Mouse (Mus musculus) brain, adult 2 months (tissue): ENCODE results near the gene Gdpd3.

Experiments used
- DNase-seq: peaks from one replicate; pipeline ENCODE4 v3.0.0; 2011; ENCODE audit warnings: low read depth, low spot score

Gdpd3 gene

GRCm38 (mm10) chr7:126786142-126786541 is 20.0 kb downstream of the Gdpd3 start:
- no peak for DNase-seq

GRCm38 (mm10) chr7:126789141-126789540 is 23.0 kb downstream of the Gdpd3 start:
- DNase-seq, result no peak

GRCm38 (mm10) chr7:126791851-126792720 is 26.0 kb downstream of the Gdpd3 start, which contains the start of gene Ppp4c:
Ppp4c (minus strand) TSS chr7:126792496.
- DNase-seq, result peak; percentile 99

- no peak for DNase-seq
Measured at GRCm38 (mm10) chr7:126792721-126793443, 26.7 kb downstream of the Gdpd3 start.

- no peak for DNase-seq
Measured at GRCm38 (mm10) chr7:126793456-126794270, 27.5 kb downstream of the Gdpd3 start.

GRCm38 (mm10) chr7:126794271-126794605 is 28.1 kb downstream of the Gdpd3 start:
- DNase-seq, result no peak

GRCm38 (mm10) chr7:126795387-126796317 is 29.5 kb downstream of the Gdpd3 start:
- no peak for DNase-seq

GRCm38 (mm10) chr7:126796350-126796932 is 30.3 kb downstream of the Gdpd3 start:
- peak; percentile 85 for DNase-seq

- DNase-seq, result peak; percentile 71
Measured at GRCm38 (mm10) chr7:126797411-126798126, 31.4 kb downstream of the Gdpd3 start, which contains the start of gene Fam57b. Fam57b (plus strand) TSS chr7:126797668.

- DNase-seq, result peak; percentile 40
Measured at GRCm38 (mm10) chr7:126798127-126799049, 32.3 kb downstream of the Gdpd3 start.

GRCm38 (mm10) chr7:126799050-126799467 is 32.9 kb downstream of the Gdpd3 start:
- DNase-seq, result peak; percentile 100

- DNase-seq, result peak; percentile 80
Measured at GRCm38 (mm10) chr7:126799468-126800268, 33.5 kb downstream of the Gdpd3 start.

- no peak for DNase-seq
Measured at GRCm38 (mm10) chr7:126800269-126801056, 34.3 kb downstream of the Gdpd3 start.

GRCm38 (mm10) chr7:126801057-126801422 is 34.9 kb downstream of the Gdpd3 start:
- no peak for DNase-seq

GRCm38 (mm10) chr7:126802134-126802889 is 36.2 kb downstream of the Gdpd3 start:
- DNase-seq, result no peak

GRCm38 (mm10) chr7:126803181-126803580 is 37.0 kb downstream of the Gdpd3 start:
- DNase-seq, result no peak
